In the genomic region with DNA sequence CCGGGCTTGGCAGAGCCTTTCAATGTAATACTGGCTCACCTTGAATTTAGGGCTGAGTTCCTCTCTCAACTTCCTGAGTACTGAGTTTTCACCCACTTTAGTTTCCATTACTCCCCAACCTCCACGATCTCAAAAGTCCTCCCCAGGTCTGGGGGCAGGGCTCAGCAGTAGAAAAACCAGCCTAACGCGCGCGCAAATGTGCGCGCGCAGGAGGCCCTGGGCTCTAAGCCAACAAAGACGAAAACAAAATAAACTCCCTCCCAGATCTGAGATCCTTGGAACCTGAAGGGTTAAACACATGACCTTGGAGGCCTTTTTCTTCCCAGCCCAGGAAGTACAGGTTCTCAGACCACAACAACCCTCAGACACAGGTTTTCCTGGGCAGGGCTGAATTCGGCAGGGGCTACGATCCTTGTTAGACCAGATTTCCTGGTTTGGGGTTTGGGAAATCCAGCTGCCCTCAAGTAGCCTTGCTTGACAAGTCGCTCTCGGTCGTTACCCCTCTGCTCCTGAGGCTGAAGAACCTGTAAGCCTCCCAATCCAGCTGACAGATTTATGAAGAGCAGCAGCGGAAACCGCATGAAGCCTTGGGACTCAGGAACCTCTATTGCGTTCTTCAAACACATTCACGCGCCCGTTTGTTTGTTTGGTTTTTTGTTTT, we compare ENCODE assay signal across 1 mouse cellular context.
TF ChIP-seq lines count a peak whose summit lies in the region.

No protein-coding gene starts in this region.

TF ChIP-seq in MEL, 35 proteins besides CTCF, POLR2A, EP300 and RAD21 (continued from another document):
- no peak for TF ChIP-seq CHD1 (IDR thresholded peaks at IDR 0.05; ENCODE audit: low read depth, low read length)
- TF ChIP-seq KAT2A (conservative IDR thresholded peaks at IDR 0.05; ENCODE audit: low read depth, low read length), result no peak; the same call in 1 of the 2 replicates
- peak; percentile 79 for TF ChIP-seq NRF1 (IDR thresholded peaks at IDR 0.05; ENCODE audit: insufficient read depth, low read depth, low read length, poor library complexity, severe bottlenecking)
- TF ChIP-seq USF1 (IDR thresholded peaks at IDR 0.05; ENCODE audit: low read depth, low read length), result no peak
